Mouse (Mus musculus) mouse trophoblast stem cell (cell line): ENCODE results near the gene Dlgap4.

Experiments used
- in situ Hi-C, 2 experiments: fragments of 300-500 bp; cut with MseI, MboI; formaldehyde crosslinking; loops; 2 replicates in 1 of 2; 3 replicates in 1 of 2; pipeline ENCODE4 v1.15.1; 2025

Gene Dlgap4

DNA sequence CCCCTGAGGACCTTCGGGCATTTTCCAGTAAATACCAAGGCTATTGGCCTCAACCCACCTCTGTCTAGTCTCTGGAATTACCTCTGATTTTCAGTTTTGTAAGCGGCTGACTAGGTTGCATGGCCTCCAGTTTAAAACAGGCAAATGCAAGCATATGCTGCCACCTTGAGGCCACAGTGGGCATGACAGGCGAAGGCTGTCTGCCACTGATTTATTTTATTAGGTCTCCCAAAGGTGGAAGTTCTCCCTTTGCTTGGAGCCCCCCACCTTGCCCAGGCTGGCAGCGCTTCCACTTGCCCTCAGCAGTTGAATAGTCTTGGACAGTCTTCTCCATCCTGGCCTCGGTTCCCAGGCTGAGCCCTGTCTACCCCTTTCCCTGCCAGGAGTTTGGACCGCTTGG, 92.0 kb downstream of the Dlgap4 start:
- in situ Hi-C loops, result loop anchor here (10.0 kb wide), 3 partner anchors 121 to 181 kb away; no protein-coding TSS in a partner anchor

DNA sequence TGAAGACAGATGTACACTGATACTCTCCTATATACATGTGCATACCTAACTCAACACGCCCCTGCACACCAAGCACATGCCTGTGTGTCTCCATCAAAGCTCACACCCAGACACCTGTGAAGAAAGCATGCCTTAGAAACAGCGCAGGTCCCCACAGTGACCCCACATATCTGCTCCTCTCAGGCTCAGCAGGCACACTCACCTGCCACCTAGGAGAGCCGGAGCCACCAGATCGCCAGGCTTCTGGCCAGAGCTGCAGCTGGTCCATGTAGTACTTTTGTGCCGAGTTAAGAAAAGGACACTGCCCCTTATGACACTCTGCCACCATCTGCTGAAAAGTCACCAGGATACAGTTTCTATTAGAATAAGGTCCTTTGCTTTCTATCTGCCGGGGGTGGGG, 103.2 kb downstream of the Dlgap4 start:
- in situ Hi-C loops, result no loop called here

DNA sequence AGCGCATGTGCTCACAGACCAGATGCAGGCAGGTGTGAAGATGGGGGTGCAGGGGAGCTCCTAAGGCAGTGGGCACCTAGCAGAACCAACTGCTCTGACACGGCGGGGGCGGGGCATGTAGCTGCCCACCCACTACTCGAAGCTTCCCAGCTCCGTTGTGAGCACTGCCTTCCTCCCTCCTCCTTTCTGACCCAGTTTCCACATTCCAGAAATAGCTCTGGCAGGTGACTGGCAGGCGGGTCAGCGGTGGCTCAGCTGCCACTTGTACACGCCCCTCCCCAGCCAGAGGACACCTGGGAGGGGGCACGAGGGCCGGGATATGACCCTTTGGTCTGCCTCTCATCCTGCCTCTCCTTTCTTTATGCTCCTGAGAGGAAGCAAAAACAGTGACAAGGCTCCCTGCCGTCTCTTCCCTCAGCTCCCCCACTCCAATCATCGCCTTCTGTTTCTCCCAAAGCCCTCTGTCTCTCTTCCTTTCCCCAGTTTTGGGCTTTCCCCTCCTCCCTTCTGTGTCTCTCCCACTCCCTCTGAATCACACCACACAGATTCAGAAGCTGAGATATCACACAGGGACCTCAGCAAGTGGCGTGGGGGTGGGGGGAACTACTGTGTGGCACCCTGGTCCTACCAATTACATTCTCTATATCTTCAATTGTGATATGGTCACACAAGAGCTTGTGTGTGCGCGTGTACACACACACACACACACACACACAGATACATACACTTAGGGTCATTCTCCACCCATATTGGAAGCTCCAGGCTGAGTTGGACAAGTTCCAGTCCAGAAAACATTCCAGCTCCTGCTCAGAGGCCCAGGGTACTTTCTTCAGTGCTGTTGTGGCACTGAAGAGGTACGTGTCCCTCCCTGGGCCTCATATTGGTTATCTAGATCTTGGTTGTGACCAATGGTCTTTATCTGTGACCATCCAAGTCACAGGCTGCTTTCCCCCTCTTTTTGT, 104.1 kb downstream of the Dlgap4 start:
- in situ Hi-C loops, result no loop called here

DNA sequence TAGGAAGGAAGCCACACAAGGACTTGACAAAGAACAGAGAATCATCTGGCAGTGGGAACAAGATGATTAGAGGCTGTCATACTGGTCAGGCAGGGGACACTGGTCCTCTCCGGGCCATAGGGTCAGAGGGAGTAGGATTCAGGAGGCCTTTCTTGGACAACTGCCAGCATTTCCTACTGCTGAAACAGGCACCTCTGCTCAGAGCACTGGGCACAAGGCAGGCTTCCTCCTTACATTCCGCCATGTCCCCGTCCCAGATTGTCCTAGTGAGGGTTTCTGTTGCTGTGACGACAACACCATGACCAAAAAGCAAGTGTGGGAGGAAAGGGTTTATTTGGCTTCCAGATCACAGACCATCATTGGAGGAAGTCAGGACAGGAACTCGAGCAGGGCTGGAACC, 105.3 kb downstream of the Dlgap4 start:
- in situ Hi-C loops, result no loop called here

DNA sequence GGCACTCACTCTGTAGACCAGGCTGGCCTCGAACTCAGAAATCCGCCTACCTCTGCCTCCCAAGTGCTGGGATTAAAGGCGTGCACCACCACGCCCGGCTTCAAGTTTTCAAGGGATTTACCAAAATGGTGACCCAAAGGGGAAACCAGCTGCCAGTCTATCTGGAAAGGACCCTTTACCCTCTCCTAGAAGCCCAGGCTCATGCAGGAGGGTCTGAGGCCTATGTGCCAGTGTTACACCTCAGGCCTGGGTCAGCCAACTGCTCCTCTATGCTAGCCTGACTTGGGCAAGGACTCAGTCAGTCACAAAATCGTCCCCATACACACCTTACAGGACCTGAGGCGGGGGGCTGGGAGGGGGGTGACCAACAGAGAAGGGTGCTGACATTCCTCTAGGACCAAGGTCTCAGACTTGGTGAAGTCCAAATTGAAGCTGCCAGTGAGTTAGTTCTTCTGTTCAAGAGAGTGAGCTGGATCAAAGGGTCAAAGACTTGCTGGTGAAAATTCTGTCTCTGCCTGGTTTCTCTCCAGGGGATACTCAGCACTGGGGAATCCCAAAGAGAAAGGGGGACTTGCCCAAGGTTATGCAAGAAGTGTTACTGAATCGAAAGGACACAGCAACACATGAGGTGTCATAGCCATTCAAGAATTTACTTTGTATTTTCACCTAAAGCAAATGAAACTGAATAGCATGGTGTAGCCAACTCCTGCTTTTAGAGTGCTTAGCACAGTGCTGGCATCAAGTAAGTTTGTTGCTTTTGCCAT, 106.2 kb downstream of the Dlgap4 start:
- in situ Hi-C loops, result no loop called here

DNA sequence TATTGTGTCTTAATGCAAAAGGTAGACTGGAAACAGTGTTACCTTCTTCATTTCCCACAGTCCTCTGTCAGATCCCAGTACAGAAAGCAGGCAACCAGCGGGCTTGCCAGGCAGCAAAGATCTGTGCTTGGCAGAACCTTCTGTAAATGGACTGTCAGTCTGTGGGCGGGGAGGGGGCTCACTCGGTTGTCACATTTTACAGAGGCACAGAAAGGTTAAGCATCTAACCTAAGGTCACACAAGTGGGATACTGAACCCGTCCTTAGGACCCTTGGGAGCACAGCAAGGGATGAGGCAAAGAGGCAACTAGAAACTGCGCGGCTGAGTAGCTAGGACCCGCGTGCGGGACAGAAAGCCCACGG, 106.8 kb downstream of the Dlgap4 start:
- in situ Hi-C loops, result no loop called here

DNA sequence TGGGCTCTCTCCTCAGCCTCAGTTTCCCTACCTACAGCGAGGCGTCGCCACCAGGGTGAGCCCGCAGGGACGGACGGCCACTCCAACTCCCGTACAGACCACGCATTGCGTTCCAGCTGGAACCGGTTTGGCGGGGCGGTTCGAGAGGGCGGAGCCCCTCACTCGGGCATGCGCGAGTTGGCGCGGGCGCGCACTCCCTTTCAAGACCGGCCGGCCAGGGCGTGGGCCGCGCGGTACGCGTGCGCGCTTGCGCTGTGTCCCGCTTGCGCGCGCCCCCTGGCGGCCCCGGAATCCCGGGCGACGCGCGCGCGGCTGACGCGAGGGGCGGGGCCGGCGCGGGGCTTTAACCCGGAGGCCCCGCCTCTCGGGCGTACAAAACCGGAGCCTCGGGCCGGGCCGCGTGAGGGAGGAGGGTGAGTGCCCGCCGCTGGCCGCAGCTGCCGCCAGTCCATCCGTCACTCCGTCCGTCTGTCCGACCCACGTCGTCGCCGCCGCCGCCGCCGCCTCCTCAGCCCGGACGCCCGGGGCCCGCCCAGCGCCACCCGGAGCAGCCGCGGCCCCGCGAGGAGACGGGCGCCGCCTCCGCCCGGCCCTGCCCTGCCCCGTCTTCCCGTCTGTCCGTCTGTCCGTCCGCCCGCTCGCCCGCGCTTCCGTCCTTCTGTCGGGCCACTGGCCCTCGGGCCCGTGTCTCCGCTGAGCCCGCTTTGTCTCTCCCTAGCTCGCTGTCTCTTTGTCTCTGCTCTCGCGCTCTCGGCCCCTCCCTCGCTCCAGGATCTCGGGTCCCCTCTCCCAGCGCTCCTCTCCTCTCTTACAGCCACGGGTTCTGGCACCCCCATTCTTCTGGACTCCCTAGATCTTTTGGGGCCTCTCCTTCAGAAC, 107.4 kb downstream of the Dlgap4 start:
- in situ Hi-C loops, result no loop called here

DNA sequence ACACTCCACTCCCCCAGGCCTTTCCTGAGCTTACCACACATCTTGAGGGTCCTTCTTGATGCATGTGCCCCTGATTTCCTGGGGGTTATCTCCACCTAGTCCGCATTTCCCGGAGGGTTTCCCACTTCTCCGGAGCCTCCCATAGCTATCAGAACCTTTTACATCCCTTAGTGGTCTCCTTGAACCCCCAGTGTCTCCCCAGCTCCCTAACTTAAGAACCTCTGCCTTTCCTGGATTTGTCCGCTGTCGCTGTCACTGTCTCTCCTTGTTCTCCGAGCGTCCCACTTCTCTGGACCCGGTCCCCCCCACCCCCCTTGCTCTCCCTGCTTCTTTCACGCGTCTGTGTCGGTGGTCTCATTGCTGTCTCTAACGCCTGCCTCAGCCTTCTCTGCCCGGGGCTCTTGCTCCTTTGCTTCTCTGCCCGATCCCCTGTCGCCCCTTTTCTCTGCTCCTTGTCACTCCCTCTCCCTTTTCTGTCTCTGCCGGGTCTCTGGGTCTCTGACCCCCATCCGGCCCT, 108.1 kb downstream of the Dlgap4 start:
- in situ Hi-C loops, result no loop called here

DNA sequence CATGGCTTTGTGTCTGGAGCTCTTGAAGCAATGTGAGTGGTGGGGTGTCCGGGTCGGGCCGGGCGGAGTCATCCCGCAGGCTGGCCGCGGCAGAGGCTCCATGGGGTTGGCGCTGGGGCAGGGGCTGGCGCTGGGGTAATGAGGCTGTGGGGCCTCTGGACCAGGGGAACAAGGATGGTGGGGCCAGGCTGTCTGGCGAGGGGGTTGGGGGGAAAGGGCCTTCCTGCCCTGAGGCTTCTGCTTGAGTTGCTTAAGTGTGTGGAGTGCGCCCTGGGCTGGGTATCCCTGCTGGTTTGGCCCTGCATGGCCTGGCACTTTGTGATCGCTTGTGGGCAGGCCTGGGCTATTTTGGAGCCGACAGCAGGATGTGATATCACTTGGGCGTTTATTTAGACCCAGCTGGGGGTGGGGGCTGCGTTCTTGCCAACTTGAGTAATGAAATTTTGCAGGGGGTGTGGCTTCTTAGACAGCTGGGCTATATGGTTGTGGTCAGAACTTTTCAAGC, 108.6 kb downstream of the Dlgap4 start:
- in situ Hi-C loops, result no loop called here

DNA sequence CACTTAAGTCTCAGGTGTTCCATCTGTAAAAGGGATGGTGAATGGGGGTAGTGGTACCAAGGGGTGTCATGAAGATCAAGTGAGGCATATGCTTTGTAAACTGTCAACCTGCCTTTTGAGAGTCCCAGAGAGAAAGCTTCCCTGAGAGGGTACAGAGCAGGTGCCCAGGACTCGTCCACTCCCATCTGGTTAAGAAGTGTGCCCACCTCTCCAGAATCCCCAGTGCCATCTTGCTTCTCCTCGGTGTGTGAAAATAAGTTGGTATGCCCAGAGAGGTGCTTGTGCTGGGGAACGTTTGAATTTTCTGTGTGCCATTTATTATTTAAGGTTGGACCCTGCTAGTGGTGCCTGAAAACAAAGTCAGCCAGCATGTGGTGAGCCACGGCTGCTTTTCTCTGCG, 109.2 kb downstream of the Dlgap4 start:
- in situ Hi-C loops, result no loop called here

DNA sequence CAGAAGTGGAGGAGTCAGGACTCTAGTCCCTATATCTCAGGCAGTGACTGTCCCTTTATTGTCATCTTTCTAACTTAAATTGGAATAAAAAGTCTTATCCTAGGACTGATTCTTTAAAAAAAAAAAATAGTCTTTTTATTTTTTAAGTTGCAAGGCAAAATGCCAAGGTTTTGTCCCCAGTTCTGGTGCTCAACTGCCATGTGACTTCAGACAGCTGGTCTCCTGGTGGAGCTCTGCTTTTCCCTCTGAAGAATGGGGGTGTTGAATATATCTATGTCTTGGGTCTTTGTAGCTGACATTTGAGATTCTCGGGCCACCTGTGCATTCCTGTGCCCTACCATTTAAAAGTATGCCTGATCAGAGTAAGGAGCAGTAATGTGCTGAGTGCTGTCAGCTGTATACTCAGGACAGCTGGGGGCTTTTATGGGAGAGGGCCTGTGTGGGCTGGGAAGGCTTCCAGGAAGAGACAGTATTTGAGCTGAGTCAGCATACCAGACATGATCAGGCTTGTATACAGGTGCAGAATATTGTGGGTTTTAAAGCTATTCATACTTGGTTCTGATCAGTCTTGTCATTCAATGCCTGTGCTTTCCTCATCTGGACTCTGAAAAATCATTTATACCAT, 110.5 kb downstream of the Dlgap4 start:
- in situ Hi-C loops, result no loop called here

DNA sequence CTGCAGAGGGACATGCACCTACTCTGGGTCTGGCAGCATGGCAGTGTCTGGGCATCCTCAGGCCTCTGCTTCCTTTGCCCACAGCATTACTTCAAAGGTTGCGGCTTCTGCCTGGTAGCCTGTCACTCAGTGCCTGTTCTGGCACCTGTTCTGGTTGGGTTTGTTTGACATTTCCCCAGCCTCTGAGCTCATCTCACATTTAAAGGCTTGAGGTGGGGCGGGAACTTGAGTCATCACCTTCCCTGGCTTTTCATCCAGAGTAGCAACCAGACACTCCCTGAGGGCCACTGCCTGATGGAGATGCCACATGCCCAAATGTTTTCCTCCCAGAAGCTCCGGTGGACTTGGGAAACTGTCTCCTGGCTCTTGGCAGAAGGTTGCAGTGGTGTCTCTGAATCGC, 111.4 kb downstream of the Dlgap4 start:
- in situ Hi-C loops, result no loop called here

DNA sequence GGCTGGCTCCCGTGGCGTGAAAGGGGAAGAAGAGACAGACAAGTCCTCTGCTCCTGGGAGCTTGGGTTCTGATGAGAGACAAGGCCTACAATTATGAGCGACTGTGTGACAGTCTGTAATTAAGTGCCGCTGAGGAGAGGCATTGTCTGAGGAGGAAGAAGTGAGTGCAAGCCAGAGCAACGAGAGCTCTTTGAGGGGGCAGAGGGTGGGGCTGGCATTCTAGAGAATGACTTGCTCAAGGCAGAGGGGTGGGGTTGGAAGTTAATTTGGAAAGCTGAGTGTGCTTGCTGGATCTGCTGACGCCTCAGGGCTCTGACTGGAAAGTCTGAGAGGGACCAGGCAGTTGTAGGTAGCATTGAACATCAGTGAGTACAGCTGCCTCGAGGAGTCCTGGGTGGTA, 112.8 kb downstream of the Dlgap4 start:
- in situ Hi-C loops, result no loop called here

DNA sequence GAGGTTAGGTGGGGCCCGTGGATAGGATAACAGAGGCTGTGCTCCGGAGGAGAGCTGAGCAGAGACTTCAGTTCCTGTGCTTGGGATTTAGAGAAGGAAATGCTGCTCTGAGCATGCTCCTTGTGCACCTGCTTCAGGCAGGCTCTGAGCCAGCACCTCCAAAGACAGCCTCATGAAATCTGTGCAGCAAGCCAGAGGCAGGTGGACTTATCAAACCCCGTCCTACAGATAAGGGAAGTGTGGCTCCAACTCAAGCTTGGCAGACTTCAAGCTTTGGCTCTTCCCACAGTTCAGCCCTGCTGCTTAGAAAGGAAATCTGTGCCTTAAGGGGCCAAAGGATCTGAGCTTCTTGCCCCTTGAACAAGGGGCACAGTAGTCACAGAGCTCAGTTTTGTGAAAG, 113.4 kb downstream of the Dlgap4 start:
- in situ Hi-C loops, result no loop called here

DNA sequence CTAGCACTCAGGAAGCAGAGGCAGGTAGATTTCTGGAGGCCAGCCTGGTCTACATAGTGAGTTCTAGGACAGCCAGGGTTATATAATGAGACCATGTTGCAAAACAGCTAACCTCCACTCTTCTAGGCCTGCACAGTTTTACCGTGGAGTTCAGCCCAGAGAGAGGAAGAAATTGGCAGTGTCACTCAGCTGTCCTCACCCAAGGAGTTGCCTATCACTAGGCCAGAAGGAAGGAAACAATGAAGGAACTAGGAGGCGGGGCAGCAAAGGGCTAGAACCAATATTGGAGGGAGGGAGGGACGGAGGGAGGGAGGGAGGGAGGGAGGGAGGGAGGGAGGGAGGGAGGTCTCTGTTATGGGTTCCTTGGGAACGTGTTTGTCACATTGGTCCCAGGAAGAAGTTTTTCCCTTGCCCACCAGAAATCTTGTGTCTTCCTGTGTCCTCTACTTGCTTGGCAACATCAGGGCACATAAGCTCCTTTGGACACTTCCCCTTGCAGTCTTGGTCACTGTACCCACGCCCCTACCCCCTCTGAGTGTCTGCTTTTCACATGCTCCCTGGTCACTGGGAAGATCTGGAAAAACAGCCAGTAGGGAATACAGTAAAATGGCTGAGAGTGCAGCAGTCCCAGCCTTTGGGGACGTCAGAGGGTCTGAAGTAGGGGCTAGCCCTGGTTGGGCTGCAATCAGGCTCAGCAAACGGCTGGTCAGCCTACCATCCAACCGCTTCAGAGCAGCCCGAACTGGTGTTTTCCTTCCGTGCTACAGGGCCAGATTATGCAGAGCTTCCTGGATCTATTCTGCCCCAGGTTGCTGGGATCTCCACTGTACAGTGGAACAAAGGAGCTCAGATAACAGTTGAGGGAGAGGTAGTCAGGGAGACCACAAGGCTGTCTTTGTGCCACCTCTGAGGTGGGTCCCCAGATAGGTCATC, 116.3 kb downstream of the Dlgap4 start:
- in situ Hi-C loops, result no loop called here

DNA sequence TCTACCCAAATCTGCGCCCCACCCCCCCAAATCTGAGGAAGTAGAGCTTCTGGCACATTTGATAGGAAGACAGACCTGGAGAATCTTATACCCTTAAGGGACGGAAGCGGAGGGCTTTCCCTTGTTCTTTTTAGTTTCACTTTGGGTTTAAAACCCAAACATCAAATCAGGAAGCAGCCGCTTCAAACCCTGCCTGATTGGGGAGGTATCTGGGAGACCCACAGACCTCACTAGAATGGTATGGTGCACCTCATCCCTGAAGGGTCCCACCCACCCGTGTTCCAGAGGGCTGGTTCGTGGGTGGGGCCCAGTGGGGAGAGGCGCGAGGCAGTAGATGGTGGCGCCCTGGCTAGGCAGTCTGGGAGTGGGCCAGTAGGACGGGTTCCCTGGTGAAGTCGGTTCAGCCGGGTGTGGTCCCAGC, 117.0 kb downstream of the Dlgap4 start:
- in situ Hi-C loops, result no loop called here

DNA sequence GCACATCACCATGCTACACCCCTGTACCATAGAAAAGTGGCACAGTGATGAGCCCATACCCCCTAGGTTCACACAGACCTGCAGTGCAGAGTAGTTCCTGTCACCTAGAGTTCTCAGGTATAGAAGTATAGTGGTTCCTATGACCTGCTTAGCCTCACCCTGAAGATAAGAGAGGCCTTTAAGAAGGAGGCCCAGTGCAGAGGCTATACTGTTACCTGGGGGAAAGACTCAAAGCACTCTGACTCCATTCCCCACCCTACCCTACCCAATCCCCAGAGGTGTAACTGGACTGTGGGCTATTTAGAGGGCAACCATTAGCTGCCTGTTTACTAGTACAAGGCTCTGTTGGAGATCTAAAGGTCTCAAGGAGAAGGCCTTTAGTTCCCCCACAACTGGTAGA, 118.1 kb downstream of the Dlgap4 start:
- in situ Hi-C loops, result no loop called here

DNA sequence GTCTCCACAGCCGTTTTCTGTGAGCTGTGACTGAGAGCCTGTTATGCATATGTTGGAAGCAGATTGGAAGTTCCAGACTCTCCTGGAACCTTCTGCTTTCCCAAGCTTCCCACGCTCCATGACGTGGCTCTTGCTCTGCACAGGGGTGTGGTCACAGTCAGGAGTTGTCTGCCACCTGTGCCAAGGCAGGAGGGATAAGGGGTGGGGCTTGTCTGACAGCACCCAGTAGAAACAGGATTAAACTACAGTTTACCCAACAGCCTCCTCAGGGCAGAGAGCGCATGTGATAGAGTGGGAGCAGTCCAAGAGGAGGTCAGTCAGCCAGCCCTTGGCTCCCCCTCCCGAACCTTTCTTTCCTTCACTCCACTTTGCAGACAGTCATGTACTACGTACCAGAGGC, 118.6 kb downstream of the Dlgap4 start:
- in situ Hi-C loops, result no loop called here

DNA sequence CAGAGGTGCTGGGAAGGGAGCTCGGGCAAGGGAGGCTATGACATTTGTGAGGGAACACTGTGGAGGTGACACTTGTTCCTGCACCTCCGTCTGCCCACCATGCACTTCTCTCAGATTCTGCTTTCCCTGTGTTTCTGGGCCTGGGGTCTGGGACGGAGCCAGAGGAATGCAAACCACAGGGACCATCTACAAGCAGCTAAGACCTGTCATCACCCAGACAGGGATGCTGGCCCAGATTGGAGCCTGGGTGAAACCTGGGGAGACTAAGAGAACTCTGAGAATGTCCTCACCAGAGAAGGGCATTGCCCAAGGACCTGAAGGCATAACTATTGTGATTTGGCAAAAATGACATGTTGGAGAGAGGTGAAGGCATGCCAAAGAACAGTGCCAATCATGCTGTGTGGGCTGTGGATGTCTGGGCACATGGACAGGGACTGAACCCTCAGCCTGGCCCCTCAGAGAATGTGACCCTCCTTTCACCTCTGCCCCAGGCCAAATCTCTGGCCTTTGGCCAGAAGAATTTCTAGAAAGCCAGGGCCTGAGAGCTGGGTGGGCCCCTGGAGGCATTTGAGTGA, 122.3 kb downstream of the Dlgap4 start:
- in situ Hi-C loops, result no loop called here

DNA sequence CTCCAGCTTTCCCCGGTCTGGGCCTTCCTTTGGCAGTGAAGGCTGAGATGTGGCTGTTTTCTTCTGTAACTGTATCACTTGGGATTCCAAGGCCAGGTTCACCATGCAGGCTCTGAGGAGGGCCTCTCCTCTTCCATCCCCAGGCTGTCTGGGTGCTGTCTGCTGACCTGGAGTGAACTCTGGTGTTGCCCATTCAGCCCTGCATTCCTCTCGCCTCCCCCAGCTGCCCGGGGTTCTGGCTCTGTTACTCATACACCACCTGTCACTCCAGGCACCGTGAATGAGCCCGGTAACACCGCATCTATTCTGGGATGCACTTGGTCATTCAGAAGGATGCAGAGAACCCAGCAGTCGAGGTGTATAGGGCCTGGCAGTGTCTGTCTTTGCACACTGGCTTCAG, 123.3 kb downstream of the Dlgap4 start:
- in situ Hi-C loops, result no loop called here
